ENCODE assay signal across 9 mouse cellular contexts in the genomic region with DNA sequence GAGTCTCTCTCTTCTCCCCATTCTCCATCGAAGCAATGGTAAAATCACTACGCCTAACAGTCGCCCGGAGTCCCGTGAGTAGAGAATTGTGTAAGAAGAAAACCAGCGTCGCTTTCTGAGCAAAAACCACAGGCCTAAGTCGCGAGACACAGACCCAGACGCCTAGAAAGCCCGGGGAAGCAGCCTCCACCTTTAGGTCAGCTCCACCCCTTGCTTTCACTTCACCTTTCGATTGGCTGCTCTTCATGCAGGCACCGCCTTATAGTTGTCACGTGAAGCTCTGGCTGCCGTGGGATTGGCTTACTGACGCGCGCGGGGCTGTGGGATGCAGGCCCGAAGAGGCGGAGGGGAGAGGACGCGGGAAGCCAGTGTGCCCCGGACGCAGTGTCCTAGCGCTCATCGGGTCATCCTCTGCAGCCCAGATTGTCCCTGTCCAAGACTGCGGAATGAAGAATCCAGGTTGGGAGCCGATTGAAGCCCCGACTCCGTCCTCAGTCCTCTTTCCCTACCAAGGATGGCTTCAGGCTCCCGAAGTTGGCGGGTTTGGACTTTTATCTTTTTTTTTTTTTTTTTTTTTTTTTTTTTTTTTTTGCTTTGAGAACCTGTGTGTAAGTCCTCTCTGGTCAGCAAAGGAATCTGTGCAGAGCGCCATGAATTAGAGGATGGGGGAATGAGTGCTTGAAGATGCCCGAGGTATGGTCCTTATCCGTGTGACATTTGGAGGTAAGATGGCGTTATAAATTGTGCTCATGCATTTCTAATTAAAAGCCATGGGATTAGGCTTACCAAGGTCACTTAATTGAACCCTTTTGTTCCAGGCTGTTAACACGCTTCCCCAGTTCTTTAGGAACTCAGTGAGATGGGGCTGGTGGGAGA. TPM values are rescaled to one million over a fixed set of nuclear protein-coding genes. Genes with fewer than 3 reads are reported as not detected.
DNase-seq lines count a peak whose midpoint lies in the region; ATAC-seq lines count a peak whose summit lies in the region.
"Had no signal": no experiment of that assay in that cellular context is flagged by ENCODE, and none has a peak within 500 bp of the region (broad histone marks: within the 10 kb centered on the region; RNA-seq: fewer than 3 reads in every experiment).

No protein-coding gene starts in this region.

- H3K36me3 ChIP-seq in heart, embryonic 13.5 days: peaks cover 27% of the 10 kb centered on the region
- H3K36me3 ChIP-seq in liver, embryonic 13.5 days: peaks cover 28% of the 10 kb centered on the region
- H3K36me3 ChIP-seq in stomach, embryonic 16.5 days (ENCODE audit: control insufficient read depth, insufficient read depth, low read length): peaks cover 5% of the 10 kb centered on the region; the same call in 1 of the 2 replicates

- H3K9ac ChIP-seq in heart, embryonic 13.5 days: peak overlapping the region; percentile 92
- H3K9ac ChIP-seq in liver, embryonic 13.5 days: peak overlapping the region; percentile 86
- peak overlapping the region; percentile 79 for H3K9ac ChIP-seq in stomach, embryonic 16.5 days (ENCODE audit: low read length)

- peaks cover 24% of the 10 kb centered on the region for H3K4me1 ChIP-seq in heart, embryonic 13.5 days
- H3K4me1 ChIP-seq in liver, embryonic 13.5 days (replicated peaks): peaks cover 72% of the 10 kb centered on the region
- H3K4me1 ChIP-seq in stomach, embryonic 16.5 days (ENCODE audit: control insufficient read depth, insufficient read depth, low read length): peaks cover 12% of the 10 kb centered on the region

- under 1% methylated on average over 38 of the region's 38 CpGs for WGBS in heart, embryonic 13.5 days
- under 1% methylated on average over 38 of the region's 38 CpGs for WGBS in liver, embryonic 13.5 days (ENCODE audit: insufficient replicate concordance)
- WGBS in stomach, embryonic 16.5 days: under 1% methylated on average over 38 of the region's 38 CpGs

- no peaks in the 10 kb centered on the region for H3K9me3 ChIP-seq in heart, embryonic 13.5 days
- no peaks in the 10 kb centered on the region for H3K9me3 ChIP-seq in liver, embryonic 13.5 days (replicated peaks)
- no peaks in the 10 kb centered on the region for H3K9me3 ChIP-seq in stomach, embryonic 16.5 days (replicated peaks; ENCODE audit: control insufficient read depth, low read length)

- DNase-seq in CD4-positive helper T cell, adult 2 months (ENCODE audit: low read depth, low spot score): peak; percentile 96
- peak; percentile 93 for DNase-seq in brain, embryonic 18.5 days (ENCODE audit: low read depth, low spot score)
- peak; percentile 97 for DNase-seq in kidney, postnatal 14 days
- peak; percentile 93 for DNase-seq in liver, embryonic 13.5 days
- peak; percentile 89 for DNase-seq in neural tube, embryonic 10.5 days (ENCODE audit: extremely low spot score, low spot score)

- H3K4me3 ChIP-seq in heart, embryonic 13.5 days: peak overlapping the region; percentile 84
- H3K4me3 ChIP-seq in liver, embryonic 13.5 days (replicated peaks): peak overlapping the region; percentile 79
- H3K4me3 ChIP-seq in stomach, embryonic 16.5 days (replicated peaks; ENCODE audit: low read length): peak overlapping the region; percentile 63

- H3K4me2 ChIP-seq in heart, embryonic 13.5 days: peak overlapping the region; percentile 93
- H3K4me2 ChIP-seq in liver, embryonic 13.5 days: peak overlapping the region; percentile 89
- H3K4me2 ChIP-seq in stomach, embryonic 16.5 days (ENCODE audit: low read depth, low read length): peak overlapping the region; percentile 82

- H3K27ac ChIP-seq in heart, embryonic 13.5 days (replicated peaks): peak overlapping the region; percentile 87
- H3K27ac ChIP-seq in liver, embryonic 13.5 days: peak overlapping the region; percentile 84
- H3K27ac ChIP-seq in stomach, embryonic 16.5 days (ENCODE audit: low read length): peak overlapping the region; percentile 84

- peak; percentile 94 for ATAC-seq in erythroid progenitor cell, adult 5-6 weeks (replicated peaks; ENCODE audit: low FRiP score, poor library complexity, severe bottlenecking)
- peak; percentile 100 for ATAC-seq in heart, embryonic 13.5 days (ENCODE audit: extremely low read depth, insufficient number of reproducible peaks, low FRiP score, low TSS enrichment)
- ATAC-seq in liver, embryonic 13.5 days (ENCODE audit: low read depth): peak; percentile 93
- ATAC-seq in stomach, embryonic 16.5 days (ENCODE audit: insufficient read depth, low FRiP score): peak; percentile 100

- no peaks in the 10 kb centered on the region for H3K27me3 ChIP-seq in heart, embryonic 13.5 days (replicated peaks)
- no peaks in the 10 kb centered on the region for H3K27me3 ChIP-seq in liver, embryonic 13.5 days
- no peaks in the 10 kb centered on the region for H3K27me3 ChIP-seq in stomach, embryonic 16.5 days (ENCODE audit: control insufficient read depth, insufficient read depth, low read length)

RNA-seq across cellular contexts. Expression of a gene that starts 5.1 kb away (rescaled TPM):
- total RNA-seq in erythroid progenitor cell, adult 5-6 weeks (2015; ENCODE audit: low replicate concordance): 86.4 and 88.3 TPM in 2 replicates
- 93.6 and 106 TPM in 2 replicates for total RNA-seq in erythroid progenitor cell, adult 5-6 weeks (2017; ENCODE audit: low replicate concordance)
- 0.84 and 0.88 TPM in 2 replicates for polyA plus RNA-seq in heart, embryonic 13.5 days (2015; fragmentation: Nextera tagmentation; extraction: Ambion mirVana)
- polyA plus RNA-seq in liver, embryonic 13.5 days (2015; fragmentation: Nextera tagmentation; extraction: Ambion mirVana): 21.6 and 24.7 TPM in 2 replicates
- 1.4 and 1.7 TPM in 2 replicates for polyA plus RNA-seq in stomach, embryonic 16.5 days (2015; fragmentation: Nextera tagmentation; extraction: Ambion mirVana)
- polyA plus RNA-seq: gonadal fat pad, adult 2 months had no signal

RNA-seq across cellular contexts. Expression of a gene that starts 7.2 kb away (rescaled TPM):
- 42.3 and 43.6 TPM in 2 replicates for total RNA-seq in erythroid progenitor cell, adult 5-6 weeks (2015; ENCODE audit: low replicate concordance)
- total RNA-seq in erythroid progenitor cell, adult 5-6 weeks (2017; ENCODE audit: low replicate concordance): 49.8 and 49.9 TPM in 2 replicates
- 36.2 and 37.2 TPM in 2 replicates for polyA plus RNA-seq in heart, embryonic 13.5 days (2015; fragmentation: Nextera tagmentation; extraction: Ambion mirVana)
- polyA plus RNA-seq in liver, embryonic 13.5 days (2015; fragmentation: Nextera tagmentation; extraction: Ambion mirVana): 19.3 and 25.5 TPM in 2 replicates
- polyA plus RNA-seq in stomach, embryonic 16.5 days (2015; fragmentation: Nextera tagmentation; extraction: Ambion mirVana): 50.0 and 50.5 TPM in 2 replicates

RNA-seq across cellular contexts. Expression of a gene that starts 10.8 kb away (rescaled TPM):
- 1.1 and 2.5 TPM in 2 replicates for total RNA-seq in erythroid progenitor cell, adult 5-6 weeks (2015; ENCODE audit: low replicate concordance)
- total RNA-seq in erythroid progenitor cell, adult 5-6 weeks (2017; ENCODE audit: low replicate concordance): 2.2 TPM in 1 of 2 replicates, not detected in the other
- 8.5 and 8.6 TPM in 2 replicates for polyA plus RNA-seq in heart, embryonic 13.5 days (2015; fragmentation: Nextera tagmentation; extraction: Ambion mirVana)
- 5.5 and 7.7 TPM in 2 replicates for polyA plus RNA-seq in liver, embryonic 13.5 days (2015; fragmentation: Nextera tagmentation; extraction: Ambion mirVana)
- polyA plus RNA-seq in stomach, embryonic 16.5 days (2015; fragmentation: Nextera tagmentation; extraction: Ambion mirVana): 13.6 and 15.0 TPM in 2 replicates

Comparison
In these comparisons a context has a peak if more than half of its experiments do, and no peak if none do; other contexts are left out.
1. Peak in every context shown above with its lines: DNase-seq, ATAC-seq, H3K4me3 ChIP-seq and H3K27ac ChIP-seq.